Mouse (Mus musculus): ENCODE results near the gene Tcp11l2.

DNA sequence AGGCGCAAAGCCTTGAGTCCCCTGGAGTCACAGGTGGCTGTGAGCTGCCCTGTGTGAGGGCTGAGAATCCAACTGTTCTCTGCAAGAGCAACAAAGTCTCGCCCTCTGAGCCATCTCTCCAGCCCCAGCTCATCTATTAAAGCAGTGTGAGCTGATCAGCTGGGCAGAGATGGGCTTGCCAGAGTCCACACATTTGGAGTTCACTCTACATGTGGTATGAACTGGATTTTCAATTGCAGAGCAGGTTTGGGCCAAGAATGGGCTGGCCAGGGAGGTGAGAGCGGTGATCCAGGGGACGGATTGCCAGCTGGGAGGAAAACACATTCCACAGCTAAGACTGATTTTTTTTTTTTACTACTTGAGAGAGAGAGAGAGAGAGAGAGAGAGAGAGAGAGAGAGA is 80.2 kb downstream of the Tcp11l2 start:
- TF ChIP-seq POLR2A (IDR thresholded peaks at IDR 0.05; ENCODE audit: borderline replicate concordance, extremely low read depth, low read depth, low read length) (no peak), CTCF (IDR thresholded peaks at IDR 0.05; ENCODE audit: insufficient read depth, low read length) (no peak)

Data from lung, adult 2 months (tissue).